Comparison of ENCODE assay signal across 8 mouse cellular contexts in the genomic region with DNA sequence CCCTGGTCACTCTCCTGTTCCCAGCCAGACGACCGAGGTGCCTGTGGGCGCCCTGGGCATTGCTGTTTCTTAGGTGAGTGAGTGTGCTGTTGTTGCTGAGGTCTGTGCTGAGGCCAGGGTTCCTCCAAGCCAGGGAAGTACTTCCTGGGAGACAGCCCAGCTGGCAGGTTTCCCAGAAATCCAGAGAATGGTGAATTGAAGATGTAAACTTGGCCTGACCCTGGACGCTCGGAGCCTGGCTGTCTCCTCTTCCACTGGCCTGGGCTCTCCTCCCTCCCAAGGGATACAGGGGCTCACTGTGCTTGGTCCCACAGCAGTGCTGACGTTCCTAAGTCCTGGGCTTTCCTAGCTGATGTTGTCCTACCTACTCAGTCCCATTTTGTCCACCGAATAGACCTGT. TPM values are rescaled to one million over a fixed set of nuclear protein-coding genes. Genes with fewer than 3 reads are reported as not detected.
DNase-seq lines count a peak whose midpoint lies in the region; ATAC-seq and TF ChIP-seq lines count a peak whose summit lies in the region.
"Had no signal": no experiment of that assay in that cellular context is flagged by ENCODE, and none has a peak within 500 bp of the region (broad histone marks: within the 10 kb centered on the region; RNA-seq: fewer than 3 reads in every experiment).

No protein-coding gene starts in this region.

- H3K4me3 ChIP-seq in midbrain, postnatal 0 days (ENCODE audit: low read depth, low read length), result no peak overlapping the region
- no peak overlapping the region for H3K4me3 ChIP-seq in midbrain, embryonic 13.5 days (replicated peaks)
- H3K4me3 ChIP-seq in intestine, embryonic 14.5 days (ENCODE audit: low read depth, low read length), result no peak overlapping the region
- H3K4me3 ChIP-seq: myocyte had no signal

- no peaks in the 10 kb centered on the region for H3K4me1 ChIP-seq in midbrain, postnatal 0 days (ENCODE audit: insufficient read depth, low read length)
- peaks cover 24% of the 10 kb centered on the region for H3K4me1 ChIP-seq in midbrain, embryonic 13.5 days (replicated peaks)
- H3K4me1 ChIP-seq in intestine, embryonic 14.5 days (replicated peaks; ENCODE audit: control insufficient read depth, insufficient read depth, low read length), result peaks cover 24% of the 10 kb centered on the region

- no peak overlapping the region for H3K27ac ChIP-seq in midbrain, postnatal 0 days (ENCODE audit: low read depth, low read length)
- H3K27ac ChIP-seq in midbrain, embryonic 13.5 days, result no peak overlapping the region
- peak overlapping the region; percentile 36 for H3K27ac ChIP-seq in intestine, embryonic 14.5 days (ENCODE audit: low read depth)

- no peak overlapping the region for H3K4me2 ChIP-seq in midbrain, postnatal 0 days (ENCODE audit: low read depth, low read length, poor library complexity, severe bottlenecking)
- H3K4me2 ChIP-seq in midbrain, embryonic 13.5 days (replicated peaks), result no peak overlapping the region
- H3K4me2 ChIP-seq in intestine, embryonic 14.5 days (ENCODE audit: low read length), result no peak overlapping the region

- H3K36me3 ChIP-seq in midbrain, postnatal 0 days (ENCODE audit: insufficient read depth, low read length), result no peaks in the 10 kb centered on the region; the same call in 1 of the 2 replicates
- H3K36me3 ChIP-seq in midbrain, embryonic 13.5 days, result no peaks in the 10 kb centered on the region
- no peaks in the 10 kb centered on the region for H3K36me3 ChIP-seq in intestine, embryonic 14.5 days (ENCODE audit: control insufficient read depth, insufficient read depth, low read length)

- no peak overlapping the region for H3K9ac ChIP-seq in midbrain, postnatal 0 days (replicated peaks; ENCODE audit: low read length, poor library complexity, severe bottlenecking)
- no peak overlapping the region for H3K9ac ChIP-seq in midbrain, embryonic 13.5 days (replicated peaks)
- no peak overlapping the region for H3K9ac ChIP-seq in intestine, embryonic 14.5 days (ENCODE audit: low read length)

- ATAC-seq in midbrain, postnatal 0 days (ENCODE audit: low FRiP score), result peak; percentile 21; the same call in 1 of the 2 replicates
- no peak for ATAC-seq in midbrain, embryonic 13.5 days
- ATAC-seq in intestine, embryonic 14.5 days (replicated peaks; ENCODE audit: low FRiP score, low TSS enrichment, low read depth), result no peak; the same call in 1 of the 2 replicates
- no peak for ATAC-seq in megakaryocyte progenitor cell, adult 5-6 weeks (replicated peaks; ENCODE audit: poor library complexity)
- ATAC-seq in CD4-positive, CD25-positive, alpha-beta regulatory T cell, adult 4 months, result no peak

- DNase-seq in midbrain, postnatal 0 days (ENCODE audit: low spot score), result peak; percentile 74
- peak; percentile 81 to 82 for DNase-seq in cerebellum, postnatal 10 days
- no peak for DNase-seq in intestine, embryonic 14.5 days (ENCODE audit: low spot score)
- DNase-seq in lung, postnatal 36 days, result peak; percentile 91

- no peak for TF ChIP-seq CTCF in midbrain, postnatal 0 days (IDR thresholded peaks at IDR 0.05)

- H3K9me3 ChIP-seq in midbrain, postnatal 0 days (ENCODE audit: low read length), result no peaks in the 10 kb centered on the region
- no peaks in the 10 kb centered on the region for H3K9me3 ChIP-seq in midbrain, embryonic 13.5 days
- no peaks in the 10 kb centered on the region for H3K9me3 ChIP-seq in intestine, embryonic 14.5 days (ENCODE audit: control insufficient read depth, low read length)

- 60% methylated on average over 7 of the region's 7 CpGs for WGBS in midbrain, postnatal 0 days
- WGBS in midbrain, embryonic 13.5 days, result 76% methylated on average over 7 of the region's 7 CpGs
- WGBS in intestine, embryonic 14.5 days, result 47% methylated on average over 7 of the region's 7 CpGs

- H3K27me3 ChIP-seq in midbrain, postnatal 0 days (ENCODE audit: insufficient read depth, low read length), result no peaks in the 10 kb centered on the region
- H3K27me3 ChIP-seq in midbrain, embryonic 13.5 days, result no peaks in the 10 kb centered on the region
- H3K27me3 ChIP-seq in intestine, embryonic 14.5 days (replicated peaks; ENCODE audit: control insufficient read depth, insufficient read depth, low read length), result no peaks in the 10 kb centered on the region

RNA-seq across cellular contexts. Expression of a gene that starts 25.1 kb away (rescaled TPM):
- total RNA-seq in midbrain, postnatal 0 days (2014; rRNA removed), result 11.0 and 12.9 TPM in 2 replicates
- polyA plus RNA-seq in midbrain, postnatal 0 days (2015; fragmentation: Nextera tagmentation; extraction: Ambion mirVana), result 5.4 and 6.7 TPM in 2 replicates
- 3.0 and 3.9 TPM in 2 replicates for polyA plus RNA-seq in midbrain, embryonic 13.5 days (2015; fragmentation: Nextera tagmentation; extraction: Ambion mirVana)
- 6.2 and 8.2 TPM in 2 replicates for polyA plus RNA-seq in intestine, embryonic 14.5 days (2014; fragmentation: Nextera tagmentation; extraction: Ambion mirVana)
- 10.5 and 12.0 TPM in 2 replicates for total RNA-seq in megakaryocyte progenitor cell, adult 5-6 weeks (2015)
- total RNA-seq in megakaryocyte progenitor cell, adult 5-6 weeks (2017), result 19.2 and 20.4 TPM in 2 replicates
- polyA plus RNA-seq in CD4-positive, CD25-positive, alpha-beta regulatory T cell, adult 4 months (2017; shearing (Covaris generic)), result 100 to 1,000 TPM; 102 to 165 TPM

RNA-seq across cellular contexts. Expression of a gene that starts 26.2 kb away (rescaled TPM):
- 0.44 and 0.61 TPM in 2 replicates for total RNA-seq in midbrain, postnatal 0 days (2014; rRNA removed)
- 0.21 and 0.44 TPM in 2 replicates for polyA plus RNA-seq in midbrain, postnatal 0 days (2015; fragmentation: Nextera tagmentation; extraction: Ambion mirVana)
- 0.31 and 0.48 TPM in 2 replicates for polyA plus RNA-seq in midbrain, embryonic 13.5 days (2015; fragmentation: Nextera tagmentation; extraction: Ambion mirVana)
- polyA plus RNA-seq in intestine, embryonic 14.5 days (2014; fragmentation: Nextera tagmentation; extraction: Ambion mirVana), result 0.37 and 0.40 TPM in 2 replicates
- total RNA-seq in megakaryocyte progenitor cell, adult 5-6 weeks (2015), result 2.7 and 4.3 TPM in 2 replicates
- 3.6 and 7.2 TPM in 2 replicates for total RNA-seq in megakaryocyte progenitor cell, adult 5-6 weeks (2017)
- 100 to 1,000 TPM in 1 of 2 experiments, 10 to 100 TPM in 1; 99.5 to 157 TPM for polyA plus RNA-seq in CD4-positive, CD25-positive, alpha-beta regulatory T cell, adult 4 months (2017; shearing (Covaris generic))

Comparison
In these comparisons a context has a peak if more than half of its experiments do, and no peak if none do; other contexts are left out.
1. RNA of a gene that starts 25.1 kb away (polyA plus RNA-seq): 102 to 165 TPM in CD4-positive, CD25-positive, alpha-beta regulatory T cell, adult 4 months; 6.2 to 8.2 TPM in intestine, embryonic 14.5 days, 5.4 to 6.7 TPM in midbrain, postnatal 0 days and 3.0 to 3.9 TPM in midbrain, embryonic 13.5 days; every median in the first group is over 10 times any median in the second.
2. RNA of a gene that starts 26.2 kb away (polyA plus RNA-seq): 99.5 to 157 TPM in CD4-positive, CD25-positive, alpha-beta regulatory T cell, adult 4 months; 0.37 to 0.40 TPM in intestine, embryonic 14.5 days, 0.31 to 0.48 TPM in midbrain, embryonic 13.5 days and 0.21 to 0.44 TPM in midbrain, postnatal 0 days; every median in the first group is over 10 times any median in the second.